ENCODE assay signal across 8 mouse cellular contexts in genomic region chr11:23007481-23008180, GRCm38 (mm10). TPM values are rescaled to one million over a fixed set of nuclear protein-coding genes. Genes with fewer than 3 reads are reported as not detected.
DNase-seq lines count a peak whose midpoint lies in the region; ATAC-seq lines count a peak whose summit lies in the region.

Gene Fam161a (plus strand): TSS chr11:23007531.

- no peaks in the 10 kb centered on the region for H3K27me3 ChIP-seq in embryonic facial prominence, embryonic 10.5 days (replicated peaks; ENCODE audit: low read depth, poor library complexity, severe bottlenecking)
- no peaks in the 10 kb centered on the region for H3K27me3 ChIP-seq in intestine, embryonic 16.5 days (replicated peaks; ENCODE audit: control insufficient read depth, insufficient read depth, low read length)

- peak; percentile 93 for ATAC-seq in intestine, embryonic 16.5 days

- peak within 1 kb of the TSS; percentile 73 for H3K4me3 ChIP-seq in embryonic facial prominence, embryonic 10.5 days
- peak within 1 kb of the TSS; percentile 68 for H3K4me3 ChIP-seq in intestine, embryonic 16.5 days (ENCODE audit: low read length)

- under 1% methylated on average over 22 of the region's 22 CpGs for WGBS in embryonic facial prominence, embryonic 10.5 days
- WGBS in intestine, embryonic 16.5 days = under 1% methylated on average over 22 of the region's 22 CpGs

- intact Hi-C loops in left cerebral cortex, postnatal 25 days (cut with DNase I) = loop anchor here (1.0 to 10.0 kb wide), 4 partner anchors 60 to 857 kb away; partner anchors contain the start of gene Xpo1

- peak within 1 kb of the TSS; percentile 88 for H3K27ac ChIP-seq in embryonic facial prominence, embryonic 10.5 days (replicated peaks)
- H3K27ac ChIP-seq in intestine, embryonic 16.5 days (ENCODE audit: low read length) = peak within 1 kb of the TSS; percentile 86

- H3K9ac ChIP-seq in intestine, embryonic 16.5 days (ENCODE audit: low read depth, low read length) = peak within 1 kb of the TSS; percentile 79

- H3K36me3 ChIP-seq in embryonic facial prominence, embryonic 10.5 days (replicated peaks) = peaks cover 36% of the 10 kb centered on the region
- peaks cover 7% of the 10 kb centered on the region for H3K36me3 ChIP-seq in intestine, embryonic 16.5 days (ENCODE audit: control insufficient read depth, insufficient read depth, low read length)

- peak; percentile 73 for DNase-seq in 3134 (ENCODE audit: extremely low read depth, insufficient read length, low spot score)
- peak; percentile 84 for DNase-seq in adrenal gland, postnatal 14 days
- DNase-seq in embryonic facial prominence, embryonic 10.5 days (ENCODE audit: low spot score) = peak; percentile 74
- peak; percentile 30 to 69 for DNase-seq in gastrocnemius, postnatal 4 days (ENCODE audit: low spot score in 2 of 2)
- peak; percentile 86 to 97 for DNase-seq in left cerebral cortex, postnatal 25 days (ENCODE audit: low spot score in 2 of 2)
- peak; percentile 92 for DNase-seq in mesoderm, embryonic 11.5 days (ENCODE audit: low read depth, low spot score)
- DNase-seq in right cerebral cortex, postnatal 25 days = peak; percentile 66

- peaks cover 6% of the 10 kb centered on the region for H3K4me1 ChIP-seq in embryonic facial prominence, embryonic 10.5 days
- H3K4me1 ChIP-seq in intestine, embryonic 16.5 days (ENCODE audit: control insufficient read depth, insufficient read depth, low read length) = peaks cover 5% of the 10 kb centered on the region; the same call in 1 of the 2 replicates

- peak within 1 kb of the TSS; percentile 86 for H3K4me2 ChIP-seq in intestine, embryonic 16.5 days (ENCODE audit: low read depth, low read length)

- no peaks in the 10 kb centered on the region for H3K9me3 ChIP-seq in embryonic facial prominence, embryonic 10.5 days
- H3K9me3 ChIP-seq in intestine, embryonic 16.5 days (ENCODE audit: control insufficient read depth, low read length) = no peaks in the 10 kb centered on the region

RNA-seq across cellular contexts. Expression of gene Fam161a, which starts in this region (rescaled TPM):
- 40.7 and 45.5 TPM in 2 replicates for total RNA-seq in adrenal gland, postnatal 14 days (2021)
- polyA plus RNA-seq in embryonic facial prominence, embryonic 10.5 days (2016; fragmentation: Nextera tagmentation; extraction: Ambion mirVana) = 2.8 and 2.9 TPM in 2 replicates
- total RNA-seq in gastrocnemius, postnatal 4 days (2021) = 1 to 10 TPM; 3.1 to 4.0 TPM
- 1.5 and 2.7 TPM in 2 replicates for polyA plus RNA-seq in intestine, embryonic 16.5 days (2015; fragmentation: Nextera tagmentation; extraction: Ambion mirVana)
- 1 to 10 TPM; 2.5 to 4.9 TPM for total RNA-seq in left cerebral cortex, postnatal 25 days (2021)

Comparison
In these comparisons a context has a peak if more than half of its experiments do, and no peak if none do; other contexts are left out.
1. Peak in every context shown above with its lines: DNase-seq, ATAC-seq, H3K4me3 ChIP-seq and H3K27ac ChIP-seq.